Mouse (Mus musculus) embryonic fibroblast, embryonic 13.5 days (primary cell): ENCODE measurements at regions not wholly inside any gene's neighbourhood (a gene's known extent, or its start where the extent isn't known, plus 50 kb on each side); places are given as distances from the start of the nearest gene placed in this dataset.

Experiments
- CTCF ChIP-seq: IDR thresholded peaks from 2 replicates; pipeline ENCODE4 v1.5.1; 2011; ENCODE audit warnings: mild to moderate bottlenecking, control low read depth, low read length, moderate library complexity, borderline replicate concordance; ENCODE audit not compliant: insufficient read depth
- POLR2A ChIP-seq: IDR thresholded peaks from 2 replicates; pipeline ENCODE4 v1.6.1; 2011; ENCODE audit warnings: low read depth, mild to moderate bottlenecking, control low read depth, low read length, moderate library complexity

DNA sequence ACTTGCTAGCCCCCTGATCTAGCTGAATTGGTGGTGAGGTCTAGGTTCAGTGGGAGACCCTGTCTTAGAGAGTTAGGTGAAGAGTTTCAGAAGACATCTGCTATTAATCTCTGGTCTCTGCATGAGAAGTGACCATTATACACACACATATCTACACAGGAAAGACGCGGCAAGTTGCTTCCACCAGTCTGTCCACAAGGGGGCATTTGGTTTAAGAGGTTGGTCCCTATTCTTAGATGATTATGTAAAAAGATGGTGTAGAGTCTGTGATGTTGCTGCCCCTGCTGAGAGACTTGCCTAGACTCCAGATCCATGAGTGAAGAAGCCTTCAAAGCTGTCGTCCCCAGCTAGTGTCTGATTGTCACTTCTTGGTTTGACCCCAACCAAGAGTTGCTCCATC, 425.5 kb downstream of the Etnk1 start:
- no peak for TF ChIP-seq POLR2A
- TF ChIP-seq CTCF: no peak
